Mouse (Mus musculus) induced T-regulatory cell, adult 2 months (primary cell): ENCODE measurements at regions not wholly inside any gene's neighbourhood (a gene's known extent, or its start where the extent isn't known, plus 50 kb on each side); places are given as distances from the start of the nearest gene placed in this dataset.
"Not testable (repeated sequence)": the region's sequence is repeated elsewhere in the genome, so short reads cannot be mapped to it uniquely, and the experiment has no call there.

ENCODE experiments used
- DNase-seq: peaks from one replicate; pipeline ENCODE4 v3.0.0-alpha.2; 2012; ENCODE audit warnings: low read depth

- DNase-seq: peak; percentile 73
Measured at GRCm38 (mm10) chr12:106308956-106309610, 299.1 kb downstream of the Vrk1 start.

GRCm38 (mm10) chr12:106310171-106310570 is 300.1 kb downstream of the Vrk1 start:
- DNase-seq: peak; percentile 65

DNA sequence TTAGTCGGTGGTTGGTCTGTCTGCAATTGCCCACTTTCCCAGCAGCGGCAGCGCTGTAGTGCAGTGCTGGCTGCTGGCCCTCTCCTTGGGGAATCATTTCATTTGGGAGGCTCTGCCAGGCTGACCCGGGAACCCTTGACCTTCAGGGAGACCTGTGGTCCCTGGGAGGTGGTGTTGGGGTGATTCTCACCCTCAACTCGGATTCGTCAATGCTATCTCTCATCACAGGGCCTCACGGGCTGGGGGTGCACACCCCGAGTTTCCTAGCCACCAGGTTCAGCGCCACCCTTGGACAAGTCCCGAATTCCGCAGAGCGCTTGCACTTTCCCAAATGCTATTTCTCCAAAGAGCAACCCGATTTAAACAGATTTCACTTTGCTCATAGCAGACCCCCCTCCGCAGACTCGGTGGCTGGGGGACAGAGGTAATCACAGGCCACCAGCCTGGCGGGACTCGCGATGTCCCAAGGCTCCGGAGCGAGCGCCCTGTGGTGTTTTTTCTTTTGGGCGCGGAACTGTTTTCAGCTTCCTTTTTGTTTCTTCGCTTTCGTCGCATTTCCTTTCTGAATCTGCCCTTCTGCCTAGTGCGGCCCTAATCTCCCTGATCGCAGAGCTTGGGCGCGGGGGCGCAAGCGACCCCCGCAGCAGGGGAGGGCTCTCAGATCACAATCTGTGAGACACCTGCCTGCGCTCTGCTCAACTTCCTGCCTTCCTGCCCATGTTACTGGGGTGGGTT is 300.7 kb downstream of the Vrk1 start:
- DNase-seq: no peak

DNA sequence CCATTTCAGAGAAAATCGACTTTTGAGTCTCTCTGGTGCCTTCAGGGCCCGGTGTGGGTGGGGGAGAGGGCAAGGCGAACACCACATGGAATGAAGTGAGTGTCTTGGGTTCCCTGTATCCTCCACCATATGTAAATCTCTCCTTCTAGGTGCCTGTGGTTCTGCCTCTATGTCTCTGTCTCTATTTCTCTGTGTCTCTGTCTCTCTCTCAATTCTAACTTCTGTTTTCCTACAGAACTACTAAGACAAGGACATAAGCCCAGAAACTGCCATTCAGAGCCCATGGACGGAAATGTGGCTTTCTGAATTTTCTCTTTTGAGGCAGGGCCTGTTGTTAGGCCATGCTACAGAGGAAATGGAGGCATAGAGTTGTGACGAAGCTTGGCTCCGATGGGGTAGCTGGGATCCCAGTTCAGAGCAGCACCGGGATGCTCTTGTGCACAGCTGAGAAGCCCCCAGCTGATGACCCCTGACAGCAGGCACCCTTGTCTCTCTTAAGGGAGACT is 301.3 kb downstream of the Vrk1 start:
- peak; percentile 78 for DNase-seq

DNA sequence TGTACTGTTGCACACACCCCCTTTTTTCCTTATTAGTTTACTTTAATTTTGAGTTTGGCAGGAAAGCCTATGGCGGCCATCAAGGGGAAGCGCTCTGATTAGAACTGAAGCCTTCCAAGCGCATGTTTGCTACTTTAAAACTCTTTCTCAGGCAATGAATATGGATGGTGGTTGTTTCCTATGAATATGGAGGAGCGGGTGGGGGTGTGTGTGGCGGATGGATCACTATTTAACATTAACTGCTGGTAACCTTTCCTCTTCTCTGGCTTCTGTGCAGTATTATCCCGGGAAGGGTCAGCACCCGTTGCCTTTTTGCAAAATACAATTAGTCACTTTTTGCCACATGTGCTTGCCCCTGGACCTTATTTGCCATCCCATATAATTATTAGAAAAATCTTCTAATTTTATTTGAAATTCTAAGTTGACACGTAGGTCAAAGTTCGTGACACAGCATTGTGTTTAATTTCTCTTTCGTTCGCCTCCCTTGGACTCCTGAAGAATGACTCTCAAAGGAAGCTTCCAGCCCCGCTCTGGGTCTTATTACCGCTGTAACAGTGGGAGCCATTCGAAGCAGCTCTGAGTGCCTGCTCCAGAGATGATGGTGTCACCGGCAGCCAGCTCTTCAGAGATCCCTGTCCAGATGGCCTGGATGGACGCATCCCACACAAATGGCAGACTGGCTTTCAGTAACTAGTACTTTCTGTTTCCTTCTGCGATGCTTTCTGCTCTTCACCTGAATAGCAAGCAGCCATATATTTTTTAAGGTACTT is 302.0 kb downstream of the Vrk1 start:
- peak; percentile 38 for DNase-seq

DNA sequence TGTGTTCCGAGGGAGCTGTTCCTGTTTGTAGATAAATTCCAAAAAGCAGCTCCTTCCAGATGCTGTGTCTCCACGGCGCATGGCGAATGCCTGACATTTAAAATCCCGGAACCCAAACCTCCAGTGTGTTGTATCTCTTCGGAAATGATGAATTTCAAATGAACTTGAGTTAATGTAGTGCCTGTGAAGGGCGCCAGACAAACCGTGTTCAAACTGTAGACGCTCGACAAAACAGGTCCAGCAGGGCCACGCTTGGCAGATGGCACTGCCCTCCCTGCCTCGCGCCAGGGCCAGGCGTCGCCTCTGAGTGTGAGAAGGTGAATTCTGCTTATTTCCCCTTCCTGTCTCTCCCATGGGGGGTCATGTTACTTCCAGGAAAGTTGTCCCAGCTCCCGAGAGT is 307.7 kb downstream of the Vrk1 start:
- DNase-seq: no peak

DNA sequence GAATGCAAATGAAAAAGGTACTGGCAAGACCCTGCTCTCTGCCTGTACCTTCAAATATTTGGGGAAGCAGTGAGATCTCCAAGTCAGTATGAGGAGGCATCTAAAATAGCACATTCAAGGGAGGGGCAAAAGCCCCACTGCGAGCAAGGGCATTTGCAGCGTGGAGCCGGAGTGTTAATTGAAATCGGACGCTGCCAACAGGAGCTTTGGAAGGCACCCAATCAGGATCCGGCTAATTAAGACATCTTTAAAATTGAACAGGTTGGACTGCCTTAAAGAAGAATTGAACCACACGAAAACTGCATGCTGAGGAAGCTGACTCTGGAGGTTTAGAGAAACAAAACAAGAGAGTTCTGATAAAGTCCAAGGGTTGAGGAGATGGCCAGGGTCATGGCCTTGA is 311.5 kb downstream of the Vrk1 start:
- DNase-seq: no peak

DNA sequence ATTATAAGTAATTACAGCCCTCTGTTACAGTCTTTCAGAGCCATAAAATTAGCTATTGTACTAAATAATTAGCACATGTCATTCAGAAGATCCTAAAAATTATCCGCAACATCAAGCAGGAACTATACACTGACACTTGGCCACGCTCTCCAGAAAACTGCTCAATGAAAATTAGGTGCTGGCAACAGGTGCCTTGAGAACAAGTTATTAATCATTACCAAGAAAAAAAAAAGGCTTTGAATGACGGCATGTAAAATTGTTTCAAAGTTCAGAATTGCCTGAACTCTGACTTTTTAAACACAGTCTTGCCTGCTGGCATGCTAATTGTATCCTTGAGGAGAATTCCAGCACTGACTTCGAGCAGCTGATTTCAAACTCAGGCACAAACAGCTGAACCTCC is 316.6 kb downstream of the Vrk1 start:
- DNase-seq: no peak

DNA sequence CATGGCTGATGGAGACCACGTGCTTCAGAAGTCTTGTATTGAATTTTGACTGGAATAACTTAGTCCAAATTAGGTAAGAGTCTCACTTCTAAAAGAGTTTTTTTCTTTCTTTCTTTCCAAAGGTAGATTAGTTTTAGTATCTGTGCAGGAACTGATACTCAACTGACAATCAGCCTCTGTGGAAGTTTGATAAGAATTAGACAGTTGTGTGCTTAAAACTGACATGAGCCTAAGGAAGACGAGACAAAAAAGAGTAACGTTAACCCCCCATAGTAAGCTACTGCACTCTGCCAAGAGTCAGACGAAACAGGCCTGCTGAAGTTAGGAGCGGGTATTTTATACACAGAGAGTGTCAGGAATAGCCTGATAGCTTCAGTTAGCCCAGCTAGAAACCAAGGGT is 317.3 kb downstream of the Vrk1 start:
- no peak for DNase-seq

DNA sequence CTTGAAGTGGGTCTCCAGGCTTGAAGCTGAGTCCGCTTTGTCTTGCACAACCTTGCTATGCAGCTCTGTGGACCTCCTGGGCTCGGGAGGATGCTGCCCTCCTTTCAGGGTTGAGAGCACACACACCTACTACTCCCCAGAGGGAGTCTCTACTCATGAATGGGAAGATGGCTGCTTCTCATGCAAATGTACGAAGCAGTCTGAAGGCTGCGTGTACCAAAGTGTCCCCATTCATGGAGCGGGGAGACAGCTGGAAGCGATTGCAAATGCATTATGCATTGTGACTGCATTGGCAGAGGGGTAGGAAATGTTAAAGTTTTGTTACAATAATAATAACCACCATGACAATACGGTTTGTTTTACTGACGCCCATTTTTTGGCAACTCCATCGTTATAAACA is 347.8 kb downstream of the Vrk1 start:
- DNase-seq: no peak

GRCm38 (mm10) chr12:106361646-106362045 is 351.6 kb downstream of the Vrk1 start:
- not testable (repeated sequence) for DNase-seq

DNA sequence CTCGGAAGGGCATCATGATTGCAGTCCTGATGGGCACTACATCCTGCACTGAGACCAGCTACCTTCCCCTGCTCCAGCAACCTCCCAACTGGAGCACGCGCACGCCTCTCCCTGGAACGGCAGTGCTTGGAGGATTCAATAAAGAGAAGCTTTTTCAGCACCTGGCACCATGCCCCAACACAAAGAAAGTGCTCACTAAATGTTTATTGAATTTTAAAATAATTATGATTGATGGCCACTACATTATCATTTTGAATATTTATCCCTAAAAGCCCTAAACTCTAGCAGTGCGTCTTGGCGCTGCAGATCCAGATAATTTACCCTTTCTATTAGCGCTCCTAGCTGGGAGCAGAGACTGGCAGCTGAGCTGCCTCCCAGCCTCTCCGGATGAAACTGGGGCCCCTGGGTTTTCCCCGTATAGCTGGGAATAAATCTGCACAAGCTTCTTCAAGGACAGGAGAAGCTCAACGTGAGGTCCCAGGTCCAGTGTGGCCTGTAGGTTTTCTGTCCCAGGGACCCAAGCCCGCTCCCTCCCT is 364.9 kb downstream of the Vrk1 start:
- DNase-seq: no peak

DNA sequence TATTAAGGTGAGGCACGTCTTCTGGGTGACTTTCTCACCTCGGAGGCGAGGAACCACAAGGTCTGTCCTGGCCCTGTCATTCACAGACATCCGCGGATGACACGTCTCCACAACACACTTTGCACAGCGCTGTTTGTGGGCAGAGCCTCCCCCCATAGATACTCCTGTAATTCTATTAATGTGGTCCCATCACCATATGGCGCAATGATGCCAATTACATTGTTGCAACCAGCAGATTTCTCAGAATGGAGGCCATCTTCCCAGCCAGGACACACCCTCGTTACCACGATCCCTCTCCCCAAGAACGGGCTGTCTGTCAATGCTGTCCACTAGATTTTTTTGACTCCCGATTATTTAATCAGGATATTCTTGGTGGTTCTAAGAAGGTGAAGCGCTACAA is 365.9 kb downstream of the Vrk1 start:
- DNase-seq: no peak

DNA sequence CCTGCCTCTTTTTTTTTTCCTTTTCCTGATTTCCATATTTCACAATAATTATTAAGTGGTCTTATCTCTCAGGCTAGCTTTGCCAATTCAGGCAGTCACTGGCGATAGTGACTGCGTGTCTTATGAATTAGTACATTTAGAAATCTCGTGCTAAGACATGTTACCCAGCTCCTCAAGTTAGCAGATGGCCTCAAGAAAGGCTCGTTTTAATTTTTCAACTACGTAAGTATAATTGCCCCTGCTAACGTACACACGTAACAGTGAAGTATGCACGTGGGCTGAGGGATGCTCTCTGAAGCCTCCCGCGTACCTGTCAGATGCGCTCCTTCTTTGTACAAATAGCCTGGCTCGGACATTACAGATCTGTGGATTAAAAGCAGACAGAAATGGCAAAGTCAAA is 366.8 kb downstream of the Vrk1 start:
- no peak for DNase-seq

GRCm38 (mm10) chr12:106377281-106377680 is 367.3 kb downstream of the Vrk1 start:
- no peak for DNase-seq

- no peak for DNase-seq
Measured at GRCm38 (mm10) chr12:106377761-106378160, 367.7 kb downstream of the Vrk1 start.

DNA sequence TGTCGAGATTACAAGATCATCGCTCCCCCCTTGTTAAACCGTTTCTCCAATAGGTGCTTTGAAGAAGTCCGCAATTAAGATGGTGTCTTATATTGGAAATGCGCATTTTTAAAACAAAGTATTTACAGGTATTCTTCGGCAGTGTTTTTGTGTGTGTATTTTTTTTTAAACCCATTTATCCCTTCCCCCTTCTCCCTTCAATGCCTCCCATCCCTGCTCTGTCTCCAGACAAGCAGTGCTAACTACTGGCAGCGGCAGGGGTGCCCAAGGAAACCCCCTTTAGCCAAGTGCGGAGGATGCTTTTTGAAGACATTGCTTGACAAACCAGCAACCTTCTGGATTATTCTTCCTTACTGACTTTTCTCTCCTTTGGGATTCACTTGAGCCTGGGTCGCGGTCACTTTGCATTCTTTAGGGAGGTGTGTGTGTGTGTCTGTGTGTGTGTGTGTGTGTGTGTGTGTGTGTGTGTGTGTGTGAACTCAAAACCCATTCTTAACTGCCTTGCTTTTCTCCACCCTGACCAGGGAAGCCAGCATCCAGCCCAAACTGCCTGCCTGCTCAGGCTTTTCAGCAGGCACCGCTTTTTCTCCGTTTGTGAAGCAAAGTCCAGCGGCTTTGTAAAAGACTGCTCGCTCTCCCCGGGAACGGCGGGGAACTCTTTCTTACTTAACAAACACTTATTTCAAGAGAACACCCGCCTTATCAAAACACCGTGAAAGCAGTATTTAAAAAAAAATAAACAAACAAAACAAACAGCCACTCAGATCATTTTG is 368.5 kb downstream of the Vrk1 start:
- peak; percentile 9 for DNase-seq

- DNase-seq: peak; percentile 60
Measured at GRCm38 (mm10) chr12:106379151-106379594, 369.1 kb downstream of the Vrk1 start.

GRCm38 (mm10) chr12:106379779-106380178 is 369.8 kb downstream of the Vrk1 start:
- DNase-seq: no peak

DNA sequence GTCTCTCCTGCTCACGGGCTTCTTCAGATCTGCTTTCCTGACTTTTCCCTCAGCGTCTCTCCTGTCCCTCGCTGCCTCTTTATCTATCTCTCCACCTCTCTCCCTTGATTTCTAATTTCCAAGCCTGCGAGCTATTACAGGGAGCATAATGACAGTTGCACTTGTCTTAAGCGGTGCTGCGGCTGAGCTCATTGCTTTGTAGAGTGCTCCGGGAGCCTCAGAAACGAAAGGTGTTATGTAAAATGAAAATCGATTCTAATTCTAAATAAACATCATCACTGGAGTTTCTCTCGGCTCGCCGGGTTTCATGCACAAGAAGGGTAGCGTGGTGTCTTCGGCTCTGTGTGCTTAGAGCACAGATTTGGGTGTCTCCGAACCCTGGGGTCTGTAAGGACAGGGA is 371.8 kb downstream of the Vrk1 start:
- DNase-seq: no peak

DNA sequence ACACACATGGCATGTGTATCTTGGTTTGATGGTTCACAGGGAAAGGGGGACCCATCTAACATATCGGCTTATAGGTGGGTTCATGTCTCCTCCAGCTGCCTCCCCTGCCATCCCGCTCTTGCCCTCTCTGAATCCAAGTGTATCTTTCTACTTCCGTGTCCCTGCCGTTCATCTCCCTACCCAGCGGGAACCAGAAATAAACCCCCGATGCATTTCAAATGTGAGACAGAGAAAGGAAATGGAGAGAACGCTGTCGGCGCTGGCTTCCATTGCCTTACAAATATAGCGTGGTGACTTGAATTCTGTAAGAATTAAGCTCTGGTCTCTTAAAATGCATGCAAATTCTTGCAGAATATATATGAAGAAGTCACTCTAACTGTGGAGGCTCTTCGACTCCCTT is 379.2 kb downstream of the Vrk1 start:
- DNase-seq: no peak

DNA sequence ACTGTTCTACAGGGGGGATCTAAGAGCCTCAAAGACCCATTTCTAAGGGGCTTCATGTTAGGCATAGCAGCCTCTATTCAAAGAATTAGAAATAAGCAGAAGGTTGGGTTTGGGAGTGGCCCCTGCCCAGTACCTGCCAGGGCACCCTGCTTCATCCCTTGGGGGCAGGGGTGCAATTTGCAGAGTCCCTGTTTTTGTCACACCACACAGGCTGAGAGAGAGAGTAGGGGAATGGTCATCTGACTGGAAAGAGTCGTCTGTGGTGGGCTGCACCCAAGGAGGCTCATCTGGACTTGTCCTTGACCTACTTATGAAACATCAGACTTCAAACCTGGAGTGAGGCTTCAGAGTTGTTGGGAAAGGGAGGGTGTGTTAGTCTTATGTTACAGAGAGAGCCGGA is 382.3 kb downstream of the Vrk1 start:
- no peak for DNase-seq
